In genomic region chr19:28452951-28453520, GRCm38 (mm10) we compare ENCODE assay signal across 10 mouse cellular contexts.
DNase-seq lines count a peak whose midpoint lies in the region; ATAC-seq lines count a peak whose summit lies in the region.
"Had no signal": no experiment of that assay in that cellular context is flagged by ENCODE, and none has a peak within 500 bp of the region (broad histone marks: within the 10 kb centered on the region; RNA-seq: fewer than 3 reads in every experiment).

No protein-coding gene starts in this region.

- no peaks in the 10 kb centered on the region for H3K36me3 ChIP-seq in hindbrain, embryonic 12.5 days
- no peaks in the 10 kb centered on the region for H3K36me3 ChIP-seq in midbrain, embryonic 12.5 days

- peak overlapping the region; percentile 32 for H3K4me2 ChIP-seq in hindbrain, embryonic 12.5 days (replicated peaks)
- peak overlapping the region; percentile 24 for H3K4me2 ChIP-seq in midbrain, embryonic 12.5 days (replicated peaks)

- peak overlapping the region; percentile 78 for H3K27ac ChIP-seq in hindbrain, embryonic 12.5 days
- H3K27ac ChIP-seq in midbrain, embryonic 12.5 days (replicated peaks), result peak overlapping the region; percentile 58
- H3K27ac ChIP-seq: macrophage had no signal

- no peak overlapping the region for H3K9ac ChIP-seq in hindbrain, embryonic 12.5 days
- H3K9ac ChIP-seq in midbrain, embryonic 12.5 days (replicated peaks), result 0 out of 2 replicates have a peak overlapping the region, but pooled peaks have one; percentile 11

- H3K4me3 ChIP-seq in hindbrain, embryonic 12.5 days, result no peak overlapping the region
- H3K4me3 ChIP-seq in midbrain, embryonic 12.5 days, result no peak overlapping the region

- peaks cover 13% of the 10 kb centered on the region; the same call in 1 of the 2 replicates for H3K4me1 ChIP-seq in hindbrain, embryonic 12.5 days
- H3K4me1 ChIP-seq in midbrain, embryonic 12.5 days, result peaks cover 12% of the 10 kb centered on the region

- ATAC-seq in hindbrain, embryonic 12.5 days (ENCODE audit: low FRiP score), result peak; percentile 86
- ATAC-seq in midbrain, embryonic 12.5 days (ENCODE audit: low FRiP score, low read depth), result peak; percentile 58
- ATAC-seq: Patski had no signal

- no peaks in the 10 kb centered on the region for H3K27me3 ChIP-seq in hindbrain, embryonic 12.5 days
- H3K27me3 ChIP-seq in midbrain, embryonic 12.5 days, result no peaks in the 10 kb centered on the region
- H3K27me3 ChIP-seq: Patski had no signal

- 28% methylated on average over 12 of the region's 12 CpGs for WGBS in hindbrain, embryonic 12.5 days
- 34% methylated on average over 12 of the region's 12 CpGs for whole genome bisulfite sequencing in midbrain, embryonic 12.5 days

- DNase-seq in layer of hippocampus, adult 11-12 months (ENCODE audit: low spot score), result peak; percentile 33
- no peak for DNase-seq in layer of hippocampus, adult 9-10 months (ENCODE audit: low spot score)
- DNase-seq in thymus, postnatal 4 days, result no peak
- DNase-seq in spleen, adult 12 weeks (ENCODE audit: low spot score), result no peak
- no peak for DNase-seq in adrenal gland, postnatal 14 days
- no peak for DNase-seq in c-Kit-positive CD71-positive TER-119-positive erythroid progenitor cells, embryonic 14.5 days (ENCODE audit: low spot score)

- no peaks in the 10 kb centered on the region for H3K9me3 ChIP-seq in hindbrain, embryonic 12.5 days (replicated peaks)
- H3K9me3 ChIP-seq in midbrain, embryonic 12.5 days, result no peaks in the 10 kb centered on the region
